Mouse (Mus musculus) layer of hippocampus, postnatal 25 days (tissue): ENCODE data around the gene Nars2. TPM values are rescaled to one million over a fixed set of nuclear protein-coding genes. Genes with fewer than 3 reads are reported as not detected.
A peak's percentile ranks its signal among the peaks of the same experiment; 100 is the strongest.

Experiments used
- DNase-seq, 2 experiments: peaks; one replicate each; pipeline ENCODE4 v3.0.0; 2022; ENCODE audit warnings: mixed read lengths in 2 of 2, low spot score in 1 of 2; ENCODE audit errors: extremely low spot score in 1 of 2
- total RNA-seq, 2 experiments: library from RNA; stranded (reverse); gene quantifications; 2 replicates each; pipeline ENCODE4 v1.2.3; 2021

Nars2 gene
- total RNA-seq, 2 experiments from 2014 or later, result 15.5 to 20.9 TPM

- DNase-seq, result no peak
These were observed 109.7 kb downstream of the Nars2 start for GRCm38 (mm10) chr7:97060966-97061365.

DNA sequence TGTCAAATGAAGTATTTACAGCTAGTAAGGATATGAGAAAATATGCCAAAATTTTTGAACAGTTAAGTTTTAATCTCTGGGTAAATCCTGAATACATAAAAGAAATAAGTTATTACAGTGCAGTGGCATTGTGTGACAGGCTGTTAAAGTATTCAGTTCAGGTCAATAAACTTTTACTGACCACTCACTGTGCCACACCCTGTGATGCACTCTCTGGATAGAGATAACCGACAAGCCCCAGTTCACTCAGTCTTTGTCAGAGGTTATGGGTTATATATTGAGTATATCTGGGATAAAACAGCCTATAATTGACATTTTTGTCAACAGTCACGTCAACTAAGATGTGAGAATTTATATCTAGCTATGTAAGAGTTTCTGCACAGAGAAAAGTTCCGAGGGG is 120.2 kb downstream of the Nars2 start:
- no peak for DNase-seq

DNA sequence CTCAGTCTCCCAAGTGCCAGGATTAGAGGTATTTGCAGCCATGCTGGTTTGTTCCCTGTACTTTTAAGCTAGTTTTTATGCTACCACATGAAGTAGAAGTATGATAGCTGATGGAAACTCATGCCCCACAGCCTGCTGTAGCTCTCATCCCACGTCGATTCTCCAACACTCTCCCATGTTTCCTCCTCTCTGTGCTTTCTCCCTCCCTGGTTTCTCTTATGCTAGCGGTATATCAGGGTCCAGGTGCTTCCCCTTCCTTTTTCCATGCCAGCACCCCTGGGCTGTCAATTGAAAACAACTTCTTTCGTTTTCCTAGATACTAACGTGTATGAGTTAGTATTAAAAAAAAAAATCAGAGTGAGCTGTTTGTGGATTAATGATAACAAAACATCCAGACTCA is 120.8 kb downstream of the Nars2 start:
- DNase-seq, result no peak

DNA sequence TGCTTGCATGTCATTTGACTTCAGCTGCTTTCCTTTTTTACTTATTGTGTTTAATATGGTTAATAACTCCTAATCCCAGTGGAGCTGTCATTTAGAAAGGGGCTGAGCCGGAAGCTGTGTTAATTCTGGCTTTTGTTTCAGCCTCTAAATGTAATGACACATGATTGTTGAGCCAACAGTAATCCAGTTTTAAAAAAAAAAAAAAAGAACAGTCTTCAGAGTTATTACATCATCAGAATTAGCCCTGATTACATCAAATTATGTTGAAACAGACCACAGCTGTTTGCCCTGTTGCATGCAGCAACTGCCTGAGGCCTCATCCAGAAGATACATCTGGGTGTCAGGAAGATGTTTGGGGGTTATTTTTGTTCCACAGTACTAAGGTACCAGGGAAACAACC is 123.7 kb downstream of the Nars2 start:
- DNase-seq, result no peak

GRCm38 (mm10) chr7:97076977-97077376 is 125.7 kb downstream of the Nars2 start:
- DNase-seq, result no peak

GRCm38 (mm10) chr7:97078685-97079084 is 127.4 kb downstream of the Nars2 start:
- no peak for DNase-seq

- DNase-seq, result peak; percentile 12 to 27
These were observed 127.8 kb downstream of the Nars2 start for GRCm38 (mm10) chr7:97079145-97079544.

- DNase-seq, result no peak
These were observed 128.5 kb downstream of the Nars2 start for GRCm38 (mm10) chr7:97079651-97080365.

- no peak for DNase-seq
These were observed 129.4 kb downstream of the Nars2 start for GRCm38 (mm10) chr7:97080621-97081241.

GRCm38 (mm10) chr7:97081242-97081958 is 130.1 kb downstream of the Nars2 start, which contains the start of gene Gab2:
Gene Gab2 (plus strand): TSS chr7:97081586.
- peak; percentile 43 to 56 for DNase-seq

DNA sequence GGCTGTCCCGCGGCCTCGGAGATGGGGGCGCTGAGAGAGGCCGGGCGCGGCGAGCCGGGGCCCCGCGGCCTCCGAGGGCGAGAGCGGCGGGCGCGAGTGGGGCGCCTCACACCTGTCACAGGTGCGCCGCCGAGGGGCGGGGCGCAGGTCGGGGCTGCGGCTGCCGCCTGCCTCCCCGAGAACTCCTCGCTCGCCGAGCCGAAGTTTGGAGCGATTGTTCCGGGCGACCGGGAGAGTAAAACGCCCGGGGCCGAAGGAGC is 130.6 kb downstream of the Nars2 start:
- DNase-seq, result no peak

DNA sequence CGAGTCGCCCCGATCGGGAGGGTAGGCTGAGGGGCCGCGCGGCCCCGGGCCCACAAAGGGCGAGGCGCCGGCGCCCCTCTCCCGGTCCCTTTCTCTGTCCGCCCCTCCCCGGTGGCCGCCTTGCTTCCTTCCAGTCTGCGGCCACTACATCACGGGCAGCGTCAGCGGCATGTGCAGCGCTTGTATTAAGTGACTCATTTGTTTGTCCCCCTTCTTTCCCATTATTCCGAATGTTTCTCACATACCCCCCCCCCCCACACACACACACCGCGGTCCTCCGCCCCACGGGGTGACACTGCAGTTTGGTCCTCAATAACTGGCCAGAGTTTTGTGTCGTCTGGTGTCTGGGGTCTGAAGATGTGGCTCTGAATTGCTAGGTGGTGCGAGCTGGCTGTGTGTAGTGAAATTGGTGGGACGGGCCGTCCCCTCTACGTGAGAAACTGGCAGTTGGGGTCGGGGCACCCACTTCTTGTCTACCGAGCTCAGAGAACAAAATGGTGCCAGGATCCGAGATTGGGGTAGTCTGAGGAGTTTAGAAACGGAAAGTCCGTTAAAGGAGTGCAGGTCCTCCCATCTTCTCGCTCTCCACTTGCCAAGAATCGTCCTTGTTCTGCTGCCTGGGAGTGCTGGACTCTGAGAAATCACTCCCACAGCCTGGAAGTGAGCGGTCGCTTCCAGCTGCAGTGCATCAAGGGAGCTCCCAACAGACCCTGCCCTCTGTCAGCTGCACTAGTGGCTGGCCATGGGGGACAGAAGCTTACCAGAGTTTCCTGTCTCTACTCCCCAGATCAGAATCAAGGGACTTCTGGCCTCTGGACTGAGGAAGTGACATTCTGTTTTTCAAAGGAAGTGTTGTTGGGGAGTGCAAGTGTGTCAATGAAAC is 131.2 kb downstream of the Nars2 start:
- peak; percentile 11 to 12 for DNase-seq

- no peak for DNase-seq
These were observed 132.3 kb downstream of the Nars2 start for GRCm38 (mm10) chr7:97083579-97083978.

GRCm38 (mm10) chr7:97084181-97084580 is 132.9 kb downstream of the Nars2 start:
- DNase-seq, result no peak

GRCm38 (mm10) chr7:97085291-97085690 is 134.0 kb downstream of the Nars2 start:
- no peak for DNase-seq

DNA sequence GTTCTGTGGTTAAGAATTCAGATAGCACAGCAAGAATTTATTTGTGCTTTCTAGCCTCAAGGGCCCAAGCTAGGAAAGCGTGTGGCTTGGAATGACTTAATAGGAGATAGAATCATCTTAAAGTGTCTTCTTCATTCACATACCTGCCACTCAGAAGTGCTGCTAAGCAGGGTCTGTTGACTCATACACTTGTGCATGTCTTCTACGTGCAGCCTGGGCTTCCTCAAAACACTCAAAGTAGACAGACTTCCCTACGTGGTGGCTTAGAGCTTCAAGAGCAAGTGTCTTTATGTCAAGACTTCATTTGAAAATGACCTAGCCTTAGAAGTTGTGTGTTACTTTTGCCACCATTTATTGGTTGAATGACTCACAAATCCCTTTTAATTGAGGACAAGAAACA is 142.9 kb downstream of the Nars2 start:
- no peak for DNase-seq

GRCm38 (mm10) chr7:97108119-97108518 is 156.8 kb downstream of the Nars2 start:
- DNase-seq, result no peak
